ENCODE assay signal across 8 mouse cellular contexts in genomic region chr11:4821492-4822445, GRCm38 (mm10). TPM values are rescaled to one million over a fixed set of nuclear protein-coding genes. Genes with fewer than 3 reads are reported as not detected.
DNase-seq lines count a peak whose midpoint lies in the region; ATAC-seq and TF ChIP-seq lines count a peak whose summit lies in the region.

No protein-coding gene starts in this region.

- intact Hi-C loops in heart, adult 2 months (cut with DNase I): no loop called here

- no peak overlapping the region for H3K4me2 ChIP-seq in hindbrain, embryonic 14.5 days (replicated peaks)

- no peak for TF ChIP-seq POLR2A in heart, adult 2 months (IDR thresholded peaks at IDR 0.05; ENCODE audit: insufficient read depth, low read depth, low read length)
- TF ChIP-seq POLR2A in thymus, adult 2 months (IDR thresholded peaks at IDR 0.05; ENCODE audit: control insufficient read depth, extremely low read depth, insufficient read depth, low read length, poor library complexity): no peak

- H3K4me1 ChIP-seq in heart, adult 2 months (ENCODE audit: control insufficient read depth, insufficient read depth, low read length): peaks cover 1% of the 10 kb centered on the region; the same call in 1 of the 2 replicates
- peaks cover 4% of the 10 kb centered on the region; the same call in 1 of the 2 replicates for H3K4me1 ChIP-seq in heart, embryonic 10.5 days
- H3K4me1 ChIP-seq in thymus, adult 2 months (replicated peaks; ENCODE audit: control insufficient read depth, insufficient read depth, low read length): peaks cover 12% of the 10 kb centered on the region
- H3K4me1 ChIP-seq in hindbrain, embryonic 14.5 days (replicated peaks; ENCODE audit: control insufficient read depth, insufficient read depth, low read length): no peaks in the 10 kb centered on the region

- no peak for TF ChIP-seq EP300 in heart, adult 2 months (IDR thresholded peaks at IDR 0.05; ENCODE audit: insufficient read depth, low read depth, low read length)

- peak; percentile 57; the same call in 1 of the 2 replicates for ATAC-seq in hindbrain, embryonic 14.5 days (ENCODE audit: low FRiP score)

- no peaks in the 10 kb centered on the region for H3K9me3 ChIP-seq in heart, embryonic 10.5 days
- H3K9me3 ChIP-seq in hindbrain, embryonic 14.5 days (ENCODE audit: control insufficient read depth, low read length): no peaks in the 10 kb centered on the region

- DNase-seq in heart, adult 2 months: no peak
- DNase-seq in heart, embryonic 10.5 days (ENCODE audit: low spot score): no peak
- peak; percentile 39 for DNase-seq in thymus, postnatal 14 days
- DNase-seq in thymus, adult 2 months: no peak
- peak; percentile 79 for DNase-seq in hindbrain, embryonic 14.5 days (ENCODE audit: low spot score)
- DNase-seq in skeletal muscle tissue, adult 2 months (ENCODE audit: low read depth, low spot score): peak; percentile 14
- no peak for DNase-seq in ovary, postnatal 10 days (ENCODE audit: low spot score)
- no peak for DNase-seq in spleen, adult 18-20 months

- H3K79me2 ChIP-seq in heart, adult 2 months (replicated peaks; ENCODE audit: control insufficient read depth, insufficient read depth, low read length): peaks cover 3% of the 10 kb centered on the region; the same call in 1 of the 2 replicates

- 53% methylated on average over 7 of the region's 7 CpGs for WGBS in heart, adult 2 months
- 49% methylated on average over 7 of the region's 7 CpGs for WGBS in heart, embryonic 10.5 days
- 62% methylated on average over 7 of the region's 7 CpGs for WGBS in thymus, adult 2 months
- 45% methylated on average over 7 of the region's 7 CpGs for WGBS in hindbrain, embryonic 14.5 days

- H3K27me3 ChIP-seq in heart, adult 2 months (ENCODE audit: control insufficient read depth, insufficient read depth, low read length): no peaks in the 10 kb centered on the region
- H3K27me3 ChIP-seq in heart, embryonic 10.5 days (ENCODE audit: insufficient read depth, poor library complexity, severe bottlenecking): no peaks in the 10 kb centered on the region
- H3K27me3 ChIP-seq in thymus, adult 2 months (ENCODE audit: control insufficient read depth, insufficient read depth, low read length): no peaks in the 10 kb centered on the region
- H3K27me3 ChIP-seq in hindbrain, embryonic 14.5 days (ENCODE audit: control insufficient read depth, insufficient read depth, low read length): no peaks in the 10 kb centered on the region

- no peak overlapping the region for H3K9ac ChIP-seq in heart, adult 2 months (ENCODE audit: low read depth, low read length)
- H3K9ac ChIP-seq in hindbrain, embryonic 14.5 days: no peak overlapping the region

- peak; percentile 70 for TF ChIP-seq CTCF in heart, adult 2 months (IDR thresholded peaks at IDR 0.05)
- no peak for TF ChIP-seq CTCF in thymus, adult 2 months (IDR thresholded peaks at IDR 0.05; ENCODE audit: borderline replicate concordance, control insufficient read depth, extremely low read depth, insufficient read depth, low read length, poor library complexity)

- H3K4me3 ChIP-seq in heart, adult 2 months: no peak overlapping the region
- H3K4me3 ChIP-seq in heart, embryonic 10.5 days: no peak overlapping the region
- H3K4me3 ChIP-seq in thymus, adult 2 months (ENCODE audit: control insufficient read depth, insufficient read depth, low read length): no peak overlapping the region
- no peak overlapping the region for H3K4me3 ChIP-seq in hindbrain, embryonic 14.5 days (replicated peaks; ENCODE audit: low read length)

- no peak overlapping the region for H3K27ac ChIP-seq in heart, adult 2 months
- H3K27ac ChIP-seq in heart, embryonic 10.5 days: no peak overlapping the region
- no peak overlapping the region for H3K27ac ChIP-seq in thymus, adult 2 months (ENCODE audit: control insufficient read depth, insufficient read depth, low read length)
- no peak overlapping the region for H3K27ac ChIP-seq in hindbrain, embryonic 14.5 days

- peaks cover 4% of the 10 kb centered on the region; the same call in 1 of the 2 replicates for H3K36me3 ChIP-seq in heart, adult 2 months (ENCODE audit: control insufficient read depth, insufficient read depth, low read length)
- no peaks in the 10 kb centered on the region for H3K36me3 ChIP-seq in heart, embryonic 10.5 days
- H3K36me3 ChIP-seq in thymus, adult 2 months (ENCODE audit: control insufficient read depth, insufficient read depth, low read length): no peaks in the 10 kb centered on the region
- no peaks in the 10 kb centered on the region for H3K36me3 ChIP-seq in hindbrain, embryonic 14.5 days (replicated peaks; ENCODE audit: control insufficient read depth, insufficient read depth)

RNA-seq across cellular contexts. Expression of gene Nf2, which starts 27.6 kb away (rescaled TPM):
- 10 to 100 TPM; 77.1 to 85.0 TPM for total RNA-seq in heart, adult 2 months (2021)
- polyA plus RNA-seq in heart, adult 2 months (2012; rRNA removed): 57.1 and 85.2 TPM in 2 replicates
- 43.2 and 52.5 TPM in 2 replicates for polyA plus RNA-seq in heart, embryonic 10.5 days (2016; fragmentation: Nextera tagmentation; extraction: Ambion mirVana)
- polyA plus RNA-seq in thymus, adult 2 months (2012; rRNA removed): 50.8 and 56.1 TPM in 2 replicates
- 63.9 and 65.5 TPM in 2 replicates for polyA plus RNA-seq in hindbrain, embryonic 14.5 days (2014; fragmentation: Nextera tagmentation; extraction: Ambion mirVana)

RNA-seq across cellular contexts. Expression of gene Nipsnap1, which starts 52.0 kb away (rescaled TPM):
- under 1 TPM; 0.50 to 0.75 TPM for total RNA-seq in heart, adult 2 months (2021)
- polyA plus RNA-seq in heart, adult 2 months (2012; rRNA removed): 1.6 and 3.6 TPM in 2 replicates
- polyA plus RNA-seq in heart, embryonic 10.5 days (2016; fragmentation: Nextera tagmentation; extraction: Ambion mirVana): 43.6 and 60.9 TPM in 2 replicates
- polyA plus RNA-seq in thymus, adult 2 months (2012; rRNA removed): 52.3 and 53.5 TPM in 2 replicates
- 116 and 118 TPM in 2 replicates for polyA plus RNA-seq in hindbrain, embryonic 14.5 days (2014; fragmentation: Nextera tagmentation; extraction: Ambion mirVana)

Comparison
In these comparisons a context has a peak if more than half of its experiments do, and no peak if none do; other contexts are left out.
1. DNase-seq: peak in thymus, postnatal 14 days (single experiment), hindbrain, embryonic 14.5 days (single experiment) and skeletal muscle tissue, adult 2 months (single experiment); none in heart, adult 2 months (0 of 2), heart, embryonic 10.5 days (single experiment), thymus, adult 2 months (single experiment), ovary, postnatal 10 days (single experiment) and spleen, adult 18-20 months (0 of 2).